Mouse (Mus musculus) embryonic facial prominence, embryonic 13.5 days (tissue): Measurements from ENCODE around the gene 4933428G20Rik. TPM values are rescaled to one million over a fixed set of nuclear protein-coding genes. Genes with fewer than 3 reads are reported as not detected.

Experiments used
- polyA plus RNA-seq: library from polyadenylated mRNA; unstranded; fragments of >200 nt; fragmentation: Nextera tagmentation; extraction: Ambion mirVana; gene quantifications from 2 replicates; pipeline ENCODE4 v1.2.1, GENCODE M21; 2015

4933428G20Rik gene
- polyA plus RNA-seq, 1 experiment from 2014 or later, result 1.4 TPM

Other genes with a start within 250 kb of the 4933428G20Rik start
- 83.9 and 95.4 TPM in 2 replicates for gene Npepps, start 219.7 kb downstream of the 4933428G20Rik start, polyA plus RNA-seq
- gene Mrpl45, start 184.6 kb downstream of the 4933428G20Rik start, polyA plus RNA-seq, result 46.6 and 50.1 TPM in 2 replicates
- 0.15 and 0.21 TPM in 2 replicates for gene Gpr179, start 148.3 kb downstream of the 4933428G20Rik start, polyA plus RNA-seq
- 4.7 and 5.3 TPM in 2 replicates for gene Socs7, start 137.8 kb downstream of the 4933428G20Rik start, polyA plus RNA-seq
- gene Arhgap23, start 84.8 kb downstream of the 4933428G20Rik start, polyA plus RNA-seq, result 7.7 and 8.4 TPM in 2 replicates
- 0.76 and 1.2 TPM in 2 replicates for gene Srcin1, start 75.8 kb upstream of the 4933428G20Rik start, polyA plus RNA-seq
- 4.3 and 7.2 TPM in 2 replicates for gene Epop, start 129.4 kb upstream of the 4933428G20Rik start, polyA plus RNA-seq
- gene Mllt6, start 163.1 kb upstream of the 4933428G20Rik start, polyA plus RNA-seq, result 3.1 and 3.3 TPM in 2 replicates
- 12.5 and 13.4 TPM in 2 replicates for gene Cisd3, start 185.5 kb upstream of the 4933428G20Rik start, polyA plus RNA-seq
- gene Pcgf2, start 200.2 kb upstream of the 4933428G20Rik start, polyA plus RNA-seq, result 17.2 and 20.9 TPM in 2 replicates
- 443 and 487 TPM in 2 replicates for gene Psmb3, start 203.1 kb upstream of the 4933428G20Rik start, polyA plus RNA-seq
- 2.3 and 3.1 TPM in 2 replicates for gene Pip4k2b, start 244.4 kb upstream of the 4933428G20Rik start, polyA plus RNA-seq